Mouse (Mus musculus): ENCODE results near the gene Vwce.

The Vwce gene

GRCm38 (mm10) chr19:10710751-10711150, 76.7 kb downstream of the Vwce start:
- ATAC-seq (ENCODE audit: insufficient number of reproducible peaks, low FRiP score, low TSS enrichment): no peak

DNA sequence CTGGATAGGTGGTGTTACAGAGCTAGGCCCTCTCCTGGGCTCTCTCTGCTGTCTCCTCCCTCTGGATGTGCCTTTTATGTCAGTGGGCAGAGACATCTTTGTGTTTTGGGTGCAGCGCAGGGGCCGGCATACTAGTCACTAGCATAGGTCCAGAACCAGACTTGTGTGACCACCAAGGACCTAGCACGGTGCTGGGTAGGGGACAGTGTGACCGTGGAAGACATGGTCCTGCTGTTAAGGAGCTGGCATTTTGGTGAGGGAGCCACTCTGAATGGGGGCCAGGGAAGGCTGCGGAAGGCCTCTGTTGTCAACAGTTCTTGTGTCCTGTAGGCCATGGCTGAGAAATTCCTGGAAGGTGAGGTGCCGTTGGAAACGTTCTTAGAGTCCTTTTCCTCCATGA, 78.2 kb downstream of the Vwce start:
- ATAC-seq (ENCODE audit: insufficient number of reproducible peaks, low FRiP score, low TSS enrichment): no peak

DNA sequence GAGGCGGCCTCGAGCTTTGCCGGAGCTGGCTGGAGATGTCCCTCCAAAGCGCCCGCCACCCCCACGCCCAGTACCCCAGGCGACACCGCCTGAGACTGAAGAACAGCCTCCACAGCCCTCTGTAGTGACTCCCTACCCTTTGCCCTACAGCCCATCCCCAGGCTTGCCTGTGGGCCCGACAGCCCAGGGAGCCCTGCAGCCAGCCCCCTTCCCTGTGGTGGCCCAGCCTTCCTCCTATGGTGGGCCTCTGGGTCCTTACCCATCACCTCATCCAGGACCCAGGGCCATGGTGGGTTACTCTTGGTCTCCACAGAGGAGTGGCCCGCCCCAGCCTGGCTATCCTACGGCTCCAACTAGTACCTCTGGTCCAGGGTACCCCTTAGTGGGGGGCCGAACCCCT, 78.6 kb downstream of the Vwce start:
- no peak for ATAC-seq (ENCODE audit: insufficient number of reproducible peaks, low FRiP score, low TSS enrichment)

GRCm38 (mm10) chr19:10713551-10713950, 79.5 kb downstream of the Vwce start:
- ATAC-seq (ENCODE audit: insufficient number of reproducible peaks, low FRiP score, low TSS enrichment): no peak

DNA sequence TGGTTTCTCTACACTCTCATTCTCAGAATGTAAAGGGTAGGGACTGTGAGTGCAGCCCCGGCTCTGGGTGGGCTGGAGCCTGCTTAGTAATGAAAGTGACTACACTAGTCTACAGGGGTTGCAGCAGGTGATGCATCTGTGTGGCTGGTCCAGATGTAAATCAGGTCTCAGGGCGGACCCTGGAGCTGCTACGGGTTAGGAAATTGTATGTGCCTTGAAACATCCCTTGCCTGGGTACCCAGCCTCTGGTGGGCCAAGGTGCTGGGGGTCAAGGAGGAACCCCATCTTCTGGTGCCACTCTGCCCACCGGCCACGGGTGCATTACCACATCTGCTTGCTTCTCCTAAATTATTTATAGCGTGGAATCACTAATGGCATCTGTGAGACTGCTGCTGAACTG, 80.2 kb downstream of the Vwce start:
- ATAC-seq (ENCODE audit: insufficient number of reproducible peaks, low FRiP score, low TSS enrichment): no peak

DNA sequence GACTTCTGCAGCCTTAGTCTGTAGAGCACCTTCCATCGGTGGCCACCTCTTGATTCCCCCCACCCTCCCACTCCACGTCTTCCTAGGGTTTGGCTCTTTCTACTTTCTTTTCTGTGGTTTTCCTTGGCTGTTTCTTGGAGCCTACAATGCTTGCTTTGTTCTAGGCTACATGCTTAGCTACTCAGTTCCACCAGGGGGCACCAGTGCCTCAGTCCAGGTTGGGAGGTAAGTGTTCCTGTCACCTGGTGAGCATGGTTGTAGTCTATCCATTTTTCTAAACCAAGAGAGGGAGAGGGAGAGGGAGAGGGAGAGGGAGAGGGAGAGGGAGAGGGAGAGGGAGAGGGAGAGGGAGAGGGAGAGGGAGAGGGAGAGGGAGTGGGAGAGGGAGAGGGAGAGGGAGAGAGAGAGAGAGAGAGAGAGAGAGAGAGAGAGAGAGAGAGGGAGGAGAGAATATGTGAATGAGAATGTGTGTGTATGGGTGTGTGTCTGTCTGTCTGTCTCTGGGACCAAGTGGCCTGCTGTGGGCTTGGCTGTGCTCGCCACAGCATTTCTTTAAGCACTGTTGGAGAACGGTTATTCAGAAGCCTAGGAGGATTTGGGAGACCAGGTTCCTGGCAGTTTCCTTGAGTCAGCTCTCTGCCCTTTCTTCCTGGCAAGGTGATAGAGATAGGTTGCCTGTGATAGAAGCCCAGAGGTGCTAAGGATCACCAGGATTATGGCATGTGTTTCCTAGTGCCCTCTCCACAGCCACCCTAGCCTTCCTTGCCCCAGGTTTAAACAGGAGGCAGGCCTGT, 80.9 kb downstream of the Vwce start:
- ATAC-seq (ENCODE audit: insufficient number of reproducible peaks, low FRiP score, low TSS enrichment): 0 out of 2 replicates have a peak, but pooled peaks have one; percentile 33

DNA sequence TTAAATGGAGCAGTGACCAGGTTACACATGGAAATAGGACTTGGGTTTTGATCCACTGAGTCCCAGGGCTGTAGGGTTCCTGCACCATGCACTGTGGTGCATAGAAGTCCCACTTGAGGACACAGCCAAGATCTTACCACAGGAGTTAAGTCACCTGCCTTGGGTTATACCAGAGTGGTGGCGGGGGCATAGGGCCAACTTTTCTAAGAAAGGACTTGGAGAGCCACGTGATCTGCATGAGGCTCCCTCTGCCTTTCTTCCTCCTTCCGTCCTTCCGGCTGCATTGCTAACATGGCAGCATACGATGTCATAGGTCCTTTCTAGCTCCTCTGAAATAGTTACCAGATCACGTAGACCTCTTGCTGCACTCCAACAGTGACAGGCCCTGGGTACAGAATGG, 81.5 kb downstream of the Vwce start:
- no peak for ATAC-seq (ENCODE audit: insufficient number of reproducible peaks, low FRiP score, low TSS enrichment)

Data from cerebellum, adult (tissue).